Mouse (Mus musculus): ENCODE results near the gene Ube2l6. TPM values are rescaled to one million over a fixed set of nuclear protein-coding genes. Genes with fewer than 3 reads are reported as not detected.
A peak's percentile ranks its signal among the peaks of the same experiment; 100 is the strongest.

Ube2l6 gene
- polyA plus RNA-seq, 1 experiment from 2014 or later: 31.8 TPM

- ATAC-seq (ENCODE audit: low FRiP score, low read depth): peak; percentile 91
- Histone ChIP-seq H3K27me3 (no peaks in the 10 kb centered on the region), H3K27ac (0 out of 2 replicates have a peak overlapping the region, but pooled peaks have one; percentile 22)
Observed at GRCm38 (mm10) chr2:84774751-84775150, 23.9 kb upstream of the Ube2l6 start.

GRCm38 (mm10) chr2:84775241-84775640 lies 23.4 kb upstream of the Ube2l6 start, which contains the start of gene Serping1:
Gene Serping1, minus strand, starts transcription at chr2:84775444.
- H3K9me3 ChIP-seq: no peaks in the 10 kb centered on the region
- H3K9ac ChIP-seq: peak within 1 kb of the TSS; percentile 66
- H3K4me3 ChIP-seq: peak within 1 kb of the TSS; percentile 40
- H3K27ac ChIP-seq: 0 out of 2 replicates have a peak within 1 kb of the TSS, but pooled peaks have one; percentile 22
- H3K27me3 ChIP-seq: no peaks in the 10 kb centered on the region
- H3K36me3 ChIP-seq: no peaks in the 10 kb centered on the region
- peaks cover 9% of the 10 kb centered on the region for H3K4me1 ChIP-seq
- ATAC-seq (ENCODE audit: low FRiP score, low read depth): 0 out of 2 replicates have a peak, but pooled peaks have one; percentile 54
- WGBS: 72% methylated on average over 9 of the region's 9 CpGs
- peak within 1 kb of the TSS; percentile 70 for H3K4me2 ChIP-seq (replicated peaks)

More at GRCm38 (mm10) chr2:84774751-84775150, 23.9 kb upstream of the Ube2l6 start:
- WGBS: under 1% methylated on average over 15 of the region's 15 CpGs
- H3K9me3 ChIP-seq: no peaks in the 10 kb centered on the region
- peak overlapping the region; percentile 40 for H3K4me3 ChIP-seq
- H3K4me1 ChIP-seq: peaks cover 9% of the 10 kb centered on the region
- H3K36me3 ChIP-seq: no peaks in the 10 kb centered on the region
- H3K4me2 ChIP-seq (replicated peaks): peak overlapping the region; percentile 70
- H3K9ac ChIP-seq: peak overlapping the region; percentile 66

- H3K27ac ChIP-seq: no peak overlapping the region
Observed at GRCm38 (mm10) chr2:84775665-84776064, 23.0 kb upstream of the Ube2l6 start.

GRCm38 (mm10) chr2:84777706-84778105 lies 20.9 kb upstream of the Ube2l6 start:
- H3K4me1 ChIP-seq: peaks cover 9% of the 10 kb centered on the region
- no peaks in the 10 kb centered on the region for H3K36me3 ChIP-seq
- no peak overlapping the region for H3K9ac ChIP-seq
- no peak overlapping the region for H3K4me3 ChIP-seq
- whole genome bisulfite sequencing: 62% methylated on average over 3 of the region's 3 CpGs
- no peak overlapping the region for H3K4me2 ChIP-seq (replicated peaks)
- no peaks in the 10 kb centered on the region for H3K9me3 ChIP-seq
- no peaks in the 10 kb centered on the region for H3K27me3 ChIP-seq
- ATAC-seq (ENCODE audit: low FRiP score, low read depth): no peak
- H3K27ac ChIP-seq: no peak overlapping the region

More at GRCm38 (mm10) chr2:84775665-84776064, 23.0 kb upstream of the Ube2l6 start:
- ATAC-seq (ENCODE audit: low FRiP score, low read depth): no peak
- H3K4me1 ChIP-seq: peaks cover 9% of the 10 kb centered on the region
- 87% methylated on average over 6 of the region's 6 CpGs for WGBS
- no peak overlapping the region for H3K4me2 ChIP-seq (replicated peaks)
- H3K27me3 ChIP-seq: no peaks in the 10 kb centered on the region
- H3K9ac ChIP-seq: no peak overlapping the region
- no peaks in the 10 kb centered on the region for H3K9me3 ChIP-seq
- H3K4me3 ChIP-seq: no peak overlapping the region
- no peaks in the 10 kb centered on the region for H3K36me3 ChIP-seq

GRCm38 (mm10) chr2:84779210-84779609 lies 19.4 kb upstream of the Ube2l6 start:
- Histone ChIP-seq H3K9ac (no peak overlapping the region), H3K27ac (no peak overlapping the region), H3K36me3 (no peaks in the 10 kb centered on the region), H3K4me2 (replicated peaks) (no peak overlapping the region), H3K9me3 (no peaks in the 10 kb centered on the region), H3K4me1 (peaks cover 7% of the 10 kb centered on the region), H3K4me3 (no peak overlapping the region), H3K27me3 (no peaks in the 10 kb centered on the region)
- 58% methylated on average over 6 of the region's 6 CpGs for WGBS
- no peak for ATAC-seq (ENCODE audit: low FRiP score, low read depth)

- Histone ChIP-seq H3K9ac (no peak overlapping the region), H3K27me3 (no peaks in the 10 kb centered on the region), H3K27ac (no peak overlapping the region), H3K4me1 (no peaks in the 10 kb centered on the region), H3K36me3 (no peaks in the 10 kb centered on the region), H3K4me3 (no peak overlapping the region), H3K4me2 (replicated peaks) (no peak overlapping the region), H3K9me3 (no peaks in the 10 kb centered on the region)
- ATAC-seq (ENCODE audit: low FRiP score, low read depth): no peak
- WGBS: 58% methylated on average over 1 of the region's 1 CpGs
Observed at GRCm38 (mm10) chr2:84783315-84783714, 15.3 kb upstream of the Ube2l6 start.

GRCm38 (mm10) chr2:84783840-84784566 lies 14.6 kb upstream of the Ube2l6 start:
- H3K4me1 ChIP-seq: no peaks in the 10 kb centered on the region
- H3K27me3 ChIP-seq: no peaks in the 10 kb centered on the region
- no peaks in the 10 kb centered on the region for H3K9me3 ChIP-seq
- no peak overlapping the region for H3K4me2 ChIP-seq (replicated peaks)
- H3K36me3 ChIP-seq: no peaks in the 10 kb centered on the region
- WGBS: 74% methylated on average over 3 of the region's 3 CpGs
- H3K9ac ChIP-seq: no peak overlapping the region
- no peak overlapping the region for H3K27ac ChIP-seq
- H3K4me3 ChIP-seq: no peak overlapping the region
- ATAC-seq (ENCODE audit: low FRiP score, low read depth): no peak

- Histone ChIP-seq H3K36me3 (no peaks in the 10 kb centered on the region), H3K4me1 (no peaks in the 10 kb centered on the region), H3K9me3 (no peaks in the 10 kb centered on the region), H3K4me2 (replicated peaks) (no peak overlapping the region), H3K9ac (no peak overlapping the region), H3K27ac (no peak overlapping the region), H3K4me3 (no peak overlapping the region), H3K27me3 (no peaks in the 10 kb centered on the region)
- no peak for ATAC-seq (ENCODE audit: low FRiP score, low read depth)
- WGBS: 89% methylated on average over 3 of the region's 3 CpGs
Observed at GRCm38 (mm10) chr2:84788316-84788715, 10.3 kb upstream of the Ube2l6 start.

GRCm38 (mm10) chr2:84790418-84790817 lies 8.2 kb upstream of the Ube2l6 start:
- Histone ChIP-seq H3K27ac (no peak overlapping the region), H3K4me2 (replicated peaks) (no peak overlapping the region), H3K9ac (no peak overlapping the region), H3K9me3 (no peaks in the 10 kb centered on the region), H3K27me3 (no peaks in the 10 kb centered on the region), H3K36me3 (no peaks in the 10 kb centered on the region), H3K4me3 (no peak overlapping the region), H3K4me1 (no peaks in the 10 kb centered on the region)
- 50% methylated on average over 9 of the region's 9 CpGs for WGBS
- ATAC-seq (ENCODE audit: low FRiP score, low read depth): no peak

- Histone ChIP-seq H3K9me3 (no peaks in the 10 kb centered on the region), H3K27ac (no peak overlapping the region), H3K36me3 (no peaks in the 10 kb centered on the region), H3K27me3 (no peaks in the 10 kb centered on the region), H3K9ac (no peak overlapping the region), H3K4me2 (replicated peaks) (no peak overlapping the region), H3K4me3 (no peak overlapping the region), H3K4me1 (no peaks in the 10 kb centered on the region)
- 85% methylated on average over 3 of the region's 3 CpGs for WGBS
- ATAC-seq (ENCODE audit: low FRiP score, low read depth): no peak
Observed at GRCm38 (mm10) chr2:84792516-84792915, 6.1 kb upstream of the Ube2l6 start.

GRCm38 (mm10) chr2:84793154-84793553 lies 5.5 kb upstream of the Ube2l6 start:
- Histone ChIP-seq H3K27me3 (no peaks in the 10 kb centered on the region), H3K9me3 (no peaks in the 10 kb centered on the region), H3K27ac (no peak overlapping the region), H3K9ac (no peak overlapping the region), H3K4me1 (no peaks in the 10 kb centered on the region), H3K4me3 (no peak overlapping the region), H3K4me2 (replicated peaks) (no peak overlapping the region), H3K36me3 (no peaks in the 10 kb centered on the region)
- WGBS: 82% methylated on average over 3 of the region's 3 CpGs
- ATAC-seq (ENCODE audit: low FRiP score, low read depth): no peak

- Histone ChIP-seq H3K27me3 (no peaks in the 10 kb centered on the region), H3K36me3 (no peaks in the 10 kb centered on the region), H3K4me3 (no peak overlapping the region), H3K9ac (no peak overlapping the region), H3K4me2 (replicated peaks) (no peak overlapping the region), H3K27ac (no peak overlapping the region), H3K4me1 (no peaks in the 10 kb centered on the region), H3K9me3 (no peaks in the 10 kb centered on the region)
- ATAC-seq (ENCODE audit: low FRiP score, low read depth): no peak
- 83% methylated on average over 3 of the region's 3 CpGs for WGBS
Observed at GRCm38 (mm10) chr2:84793871-84794270, 4.8 kb upstream of the Ube2l6 start.

Measured in limb, embryonic 13.5 days (tissue).